Comparison of ENCODE assay signal across 37 mouse cellular contexts in the genomic region with DNA sequence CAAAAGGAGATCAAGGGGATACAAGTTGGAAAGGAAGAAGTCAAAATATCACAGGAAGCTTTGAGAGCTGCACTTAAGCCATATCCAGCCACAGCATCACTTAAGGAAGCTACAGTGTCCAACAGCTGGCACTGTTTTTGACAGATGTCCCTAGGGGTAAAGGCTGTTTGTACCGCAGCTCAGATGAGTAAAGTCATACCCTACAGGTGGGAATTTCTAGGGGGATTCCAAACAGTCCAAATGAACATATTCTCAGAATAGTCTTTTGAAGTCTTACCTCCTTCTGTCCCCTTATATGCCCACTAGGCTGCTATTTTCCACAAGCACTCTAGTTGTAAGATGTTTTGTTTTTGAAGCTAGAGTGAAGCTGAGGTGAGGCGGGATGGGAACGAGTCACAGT. TPM values are rescaled to one million over a fixed set of nuclear protein-coding genes. Genes with fewer than 3 reads are reported as not detected.
"Had no signal": no experiment of that assay in that cellular context is flagged by ENCODE, and none has a peak within 500 bp of the region (broad histone marks: within the 10 kb centered on the region; RNA-seq: fewer than 3 reads in every experiment).

No protein-coding gene starts in this region.

- H3K4me3 ChIP-seq: gastrocnemius, adult 2 months; heart, adult 2 months; heart, embryonic 13.5 days; heart, embryonic 15.5 days; hindbrain, embryonic 12.5 days; intestine, embryonic 15.5 days; layer of hippocampus, adult 2 months; left cerebral cortex, adult 2 months; limb, embryonic 10.5 days; limb, embryonic 12.5 days; liver, embryonic 13.5 days had no signal

- ATAC-seq: hindbrain, embryonic 16.5 days; intestine, embryonic 15.5 days; intestine, postnatal 0 days had no signal

- H3K4me1 ChIP-seq: heart, embryonic 13.5 days; heart, embryonic 15.5 days; hindbrain, embryonic 12.5 days; intestine, embryonic 15.5 days; limb, embryonic 10.5 days; limb, embryonic 12.5 days; liver, embryonic 13.5 days had no signal

- H3K9ac ChIP-seq: heart, embryonic 13.5 days; heart, embryonic 15.5 days; hindbrain, embryonic 12.5 days; hindbrain, embryonic 14.5 days; intestine, embryonic 15.5 days; limb, embryonic 12.5 days; liver, embryonic 13.5 days had no signal

- H3K27ac ChIP-seq: gastrocnemius, adult 2 months; heart, adult 2 months; heart, embryonic 13.5 days; heart, embryonic 15.5 days; hindbrain, embryonic 12.5 days; hindbrain, embryonic 14.5 days; intestine, embryonic 15.5 days; layer of hippocampus, adult 2 months; left cerebral cortex, adult 2 months; limb, embryonic 10.5 days; limb, embryonic 12.5 days; liver, embryonic 13.5 days had no signal

- H3K4me2 ChIP-seq: heart, embryonic 11.5 days; heart, embryonic 13.5 days; heart, embryonic 15.5 days; hindbrain, embryonic 12.5 days; hindbrain, embryonic 14.5 days; intestine, embryonic 15.5 days; limb, embryonic 12.5 days; liver, embryonic 11.5 days; liver, embryonic 13.5 days had no signal

- H3K27me3 ChIP-seq: heart, embryonic 13.5 days; heart, embryonic 15.5 days; hindbrain, embryonic 12.5 days; intestine, embryonic 15.5 days; limb, embryonic 12.5 days; liver, embryonic 13.5 days had no signal

- DNase-seq: gastrocnemius, adult 2 months; gastrocnemius, postnatal 10 days; gastrocnemius, postnatal 36 days; heart, adult 11 months; heart, adult 2 months; heart, postnatal 14 days; heart, postnatal 36 days; kidney, adult 18-20 months; kidney, adult 8-10 months; kidney, postnatal 10 days; kidney, postnatal 25 days; kidney, postnatal 4 days; liver; liver, embryonic 13.5 days had no signal

- H3K36me3 ChIP-seq: heart, embryonic 13.5 days; heart, embryonic 15.5 days; hindbrain, embryonic 12.5 days; intestine, embryonic 15.5 days; limb, embryonic 10.5 days; limb, embryonic 12.5 days; liver, embryonic 13.5 days had no signal

- H3K9me3 ChIP-seq: heart, embryonic 13.5 days; heart, embryonic 15.5 days; hindbrain, embryonic 12.5 days; intestine, embryonic 15.5 days; limb, embryonic 10.5 days; limb, embryonic 12.5 days; liver, embryonic 13.5 days had no signal

RNA-seq across cellular contexts. Expression of a gene that starts 19.1 kb away (rescaled TPM):
- total RNA-seq: gastrocnemius, adult 2 months; gastrocnemius, postnatal 10 days; gastrocnemius, postnatal 36 days; heart, adult 2 months; heart, postnatal 14 days; heart, postnatal 36 days; hematopoietic stem cell, adult 5-6 weeks; layer of hippocampus, adult 2 months; layer of hippocampus, postnatal 10 days; layer of hippocampus, postnatal 25 days; left cerebral cortex, adult 2 months; left cerebral cortex, postnatal 14 days; left cerebral cortex, postnatal 36 days had no signal
- polyA plus RNA-seq: frontal cortex, adult 2 months; heart, embryonic 11.5 days; heart, embryonic 13.5 days; heart, embryonic 15.5 days; heart, postnatal 0 days; hindbrain, embryonic 12.5 days; hindbrain, embryonic 16.5 days; intestine, embryonic 15.5 days; intestine, postnatal 0 days; kidney, embryonic 14.5 days; kidney, embryonic 16.5 days; limb, embryonic 10.5 days; limb, embryonic 12.5 days; limb, embryonic 14.5 days; liver, embryonic 11.5 days; liver, embryonic 13.5 days had no signal

RNA-seq across cellular contexts. Expression of a gene that starts 30.0 kb away (rescaled TPM):
- total RNA-seq: layer of hippocampus, adult 2 months; layer of hippocampus, postnatal 10 days; layer of hippocampus, postnatal 25 days had no signal

RNA-seq across cellular contexts. Expression of a gene that starts 37.3 kb away (rescaled TPM):
- total RNA-seq: gastrocnemius, adult 2 months; layer of hippocampus, adult 2 months; layer of hippocampus, postnatal 10 days; layer of hippocampus, postnatal 25 days; left cerebral cortex, adult 2 months; left cerebral cortex, postnatal 14 days; left cerebral cortex, postnatal 36 days had no signal
- polyA plus RNA-seq: heart, embryonic 11.5 days; heart, embryonic 13.5 days; heart, postnatal 0 days; hindbrain, embryonic 12.5 days; hindbrain, embryonic 14.5 days; kidney, embryonic 16.5 days; limb, embryonic 12.5 days had no signal
